Mouse (Mus musculus): ENCODE measurements at regions not wholly inside any gene's neighbourhood (a gene's known extent, or its start where the extent isn't known, plus 50 kb on each side); places are given as distances from the start of the nearest gene placed in this dataset.

DNA sequence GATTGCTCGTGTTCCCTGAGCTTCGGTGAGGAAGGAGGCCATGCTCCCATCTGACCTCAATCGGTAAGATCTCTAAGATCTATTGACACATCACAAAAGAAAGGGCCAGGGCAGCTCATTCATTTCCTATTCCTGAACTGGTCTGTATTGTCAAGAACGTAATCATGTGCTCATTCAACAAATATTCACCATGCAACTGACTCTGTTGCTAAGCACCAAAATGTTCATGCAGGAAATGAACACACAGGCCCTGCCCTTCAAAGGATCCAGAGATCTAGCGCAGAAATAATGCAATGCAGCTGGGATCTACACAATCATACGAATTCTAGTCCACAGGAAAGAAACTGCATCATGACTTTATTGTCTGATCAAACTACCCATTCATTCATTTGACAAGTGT lies 413.3 kb downstream of the Lrig3 start:
- TF ChIP-seq GATA1 (IDR thresholded peaks at IDR 0.05; ENCODE audit: low read length) (no peak), TAL1 (IDR thresholded peaks at IDR 0.05; ENCODE audit: low read length) (no peak)

Data from erythroblast, embryonic 14.5 days (primary cell).